Mouse (Mus musculus): ENCODE results near the gene Tmem156.
A peak's percentile ranks its signal among the peaks of the same experiment; 100 is the strongest.

The Tmem156 gene

DNA sequence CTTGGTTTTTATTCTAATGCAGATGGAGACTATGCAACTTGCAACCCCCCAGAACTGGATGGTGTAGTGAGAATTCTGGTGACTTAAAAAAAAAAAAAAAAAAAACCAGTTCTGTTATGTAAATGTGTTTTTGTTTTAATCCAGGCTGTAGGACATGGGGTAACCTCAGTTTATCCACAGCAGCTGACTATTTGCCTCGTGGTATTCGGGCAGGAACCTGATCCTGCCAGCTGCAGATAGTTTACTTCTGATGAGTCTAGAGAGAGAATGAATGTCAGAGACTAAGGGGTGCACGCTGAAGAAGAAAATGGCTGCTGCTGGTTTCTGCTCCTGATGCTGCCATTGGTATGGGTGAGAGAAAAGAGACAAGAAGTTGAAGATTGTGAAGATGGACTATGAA lies 4.2 kb upstream of the Tmem156 start:
- DNase-seq: no peak

DNA sequence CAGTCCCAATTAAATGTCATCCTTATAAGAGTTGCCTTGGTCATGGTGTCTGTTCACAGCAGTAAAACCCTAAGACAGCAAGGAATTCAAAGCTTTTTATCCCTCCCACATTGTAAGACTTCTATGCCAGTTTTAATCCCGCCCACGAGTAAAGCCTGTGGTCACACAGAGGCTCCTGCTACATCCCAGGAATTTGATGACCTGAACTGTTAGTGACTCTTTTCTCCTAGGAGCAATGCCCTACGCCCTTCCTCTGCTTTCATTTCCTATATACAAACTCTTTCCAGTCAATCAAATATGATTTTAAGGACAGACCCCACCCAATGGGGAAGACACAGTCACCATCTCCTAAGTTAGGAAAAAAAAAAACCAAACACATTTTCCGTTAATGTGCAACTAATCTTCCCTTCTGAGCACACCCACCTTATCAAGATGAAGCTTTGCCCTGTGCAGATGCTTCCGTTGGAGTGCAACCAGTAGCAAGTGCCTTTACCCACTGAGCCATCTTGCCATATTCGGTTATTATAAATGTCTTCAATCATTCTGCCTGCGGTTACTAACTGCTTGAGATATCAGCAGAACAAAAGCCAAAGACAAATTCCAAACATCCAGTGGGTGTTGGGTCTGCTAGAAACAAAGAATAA lies 3.1 kb upstream of the Tmem156 start:
- no peak for DNase-seq

GRCm38 (mm10) chr5:65093769-65094168 lies 1.8 kb upstream of the Tmem156 start:
- DNase-seq: no peak

GRCm38 (mm10) chr5:65091184-65091858 lies 611 bp downstream of the Tmem156 start:
- no peak for DNase-seq

GRCm38 (mm10) chr5:65089707-65090106 lies 2.2 kb downstream of the Tmem156 start:
- no peak for DNase-seq

- DNase-seq: peak in 1 of 2 experiments; percentile 24
Measured at GRCm38 (mm10) chr5:65086522-65086921, 5.4 kb downstream of the Tmem156 start.

- DNase-seq: no peak
Measured at GRCm38 (mm10) chr5:65081836-65082235, 10.1 kb downstream of the Tmem156 start.

GRCm38 (mm10) chr5:65079881-65080280 lies 12.1 kb downstream of the Tmem156 start:
- peak in 1 of 2 experiments; percentile 36 for DNase-seq

DNA sequence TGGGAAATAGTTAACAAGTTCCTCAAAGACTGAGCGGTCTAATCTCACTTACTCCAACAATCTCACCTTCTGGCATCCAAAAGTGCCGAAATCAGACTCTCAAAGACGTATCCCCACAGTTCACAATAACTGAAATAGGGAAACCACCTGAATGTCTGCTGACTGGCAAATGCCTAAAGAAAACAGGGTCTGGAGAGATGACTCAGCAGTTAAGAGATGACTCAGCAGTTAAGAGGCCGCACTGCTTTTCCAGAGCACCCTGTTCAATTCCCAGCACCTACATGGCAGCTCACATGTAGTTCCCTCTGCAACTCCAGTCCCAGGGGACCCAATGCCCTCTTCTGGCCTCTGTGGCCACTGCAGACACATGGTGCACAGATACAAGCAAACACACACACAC lies 13.9 kb downstream of the Tmem156 start:
- DNase-seq: no peak

DNA sequence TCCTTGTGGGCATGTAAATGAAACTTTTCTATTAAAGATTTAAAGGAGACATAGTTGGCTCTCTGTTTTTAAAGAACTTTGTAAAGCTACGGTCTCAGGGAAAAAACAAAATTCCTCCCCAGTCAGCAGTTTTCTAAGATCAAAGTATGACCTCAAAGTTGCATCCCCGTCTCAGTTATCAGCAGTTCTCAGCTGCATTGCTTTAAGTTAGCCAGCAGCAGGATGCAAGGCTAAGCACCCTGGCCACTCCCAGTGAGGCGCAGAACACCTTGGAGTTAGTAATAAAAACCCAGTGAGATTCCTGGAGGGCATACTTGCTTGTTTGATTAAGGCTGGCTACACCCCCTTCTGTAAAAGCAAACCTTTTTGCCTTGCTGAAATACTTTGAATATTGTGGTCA lies 15.2 kb downstream of the Tmem156 start:
- no peak for DNase-seq

DNA sequence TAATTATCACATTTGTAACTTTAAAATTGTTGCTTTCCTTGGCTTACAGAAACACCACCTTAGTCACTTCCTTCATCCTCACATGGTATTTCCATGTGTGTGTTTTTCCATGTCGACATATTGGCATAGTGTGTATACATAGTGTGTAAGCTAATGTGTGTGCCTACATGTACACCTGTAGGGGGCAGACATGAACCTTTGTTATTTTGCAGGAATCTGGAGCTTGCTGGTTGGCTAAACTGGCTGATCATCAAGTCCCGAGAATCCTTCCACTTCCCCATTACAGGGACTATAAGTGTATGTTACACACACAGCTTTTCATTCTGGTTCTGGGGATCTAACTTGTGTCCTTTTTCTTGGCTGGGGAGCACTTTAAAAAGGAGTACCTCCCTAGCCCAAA lies 15.8 kb downstream of the Tmem156 start:
- no peak for DNase-seq

DNA sequence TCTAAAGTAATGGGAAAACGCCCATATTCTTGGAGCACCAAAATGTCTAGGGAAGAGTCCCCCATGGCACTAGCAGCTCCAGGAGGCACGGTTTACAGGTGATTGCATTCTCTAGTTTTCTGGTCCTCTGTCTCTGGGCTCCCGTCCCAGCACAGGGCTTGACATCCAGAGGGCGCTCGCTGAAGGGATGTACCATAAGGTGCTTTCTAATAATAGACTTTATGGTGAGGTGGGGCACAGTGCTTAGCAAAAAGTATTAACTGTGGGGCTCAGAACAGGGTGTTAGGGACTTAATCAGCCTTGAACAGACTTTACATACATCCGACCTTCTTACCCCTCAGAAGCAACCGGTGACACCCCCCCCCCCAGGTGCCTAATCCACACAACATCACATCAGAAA lies 17.2 kb downstream of the Tmem156 start:
- peak; percentile 29 to 35 for DNase-seq

DNA sequence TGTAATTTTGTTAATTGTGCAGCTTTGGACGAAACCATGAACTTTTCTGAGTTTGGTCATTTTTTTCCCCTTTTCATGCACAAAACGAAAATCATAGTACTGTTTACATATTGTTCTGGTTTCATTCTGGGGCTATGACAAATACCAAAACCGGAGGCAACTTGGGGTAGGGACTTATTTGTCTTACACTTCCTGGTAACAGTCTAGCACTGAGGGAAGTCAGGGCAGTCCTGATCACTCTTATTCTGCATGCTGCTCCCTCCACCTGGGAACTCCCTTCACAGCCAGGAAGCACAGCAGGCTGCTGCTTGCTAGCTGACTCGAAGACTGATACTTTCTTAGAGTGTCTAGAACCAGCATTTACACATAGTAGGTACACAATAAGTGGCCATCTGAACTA lies 18.7 kb downstream of the Tmem156 start:
- no peak for DNase-seq

DNA sequence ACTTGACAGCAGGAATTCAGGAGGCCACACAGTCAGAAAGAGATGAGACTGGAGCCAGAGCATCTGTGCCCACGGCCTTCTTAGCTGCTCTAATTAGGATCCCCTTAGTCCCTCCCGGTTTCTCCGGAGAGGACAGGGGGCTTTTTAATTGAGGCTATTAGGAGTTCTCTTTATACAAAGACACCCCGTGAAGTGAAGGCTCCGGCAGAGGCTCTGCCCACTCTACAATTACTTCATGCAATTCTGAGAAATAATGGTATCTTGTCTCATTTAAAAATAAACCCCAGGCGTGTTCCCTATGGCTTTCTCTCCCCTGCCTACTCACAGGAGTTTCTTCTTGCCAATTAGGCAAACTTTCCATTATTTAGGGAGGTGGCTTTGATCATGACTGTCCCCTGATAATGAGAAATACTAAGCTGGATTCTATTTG lies 20.2 kb downstream of the Tmem156 start:
- DNase-seq: no peak

DNA sequence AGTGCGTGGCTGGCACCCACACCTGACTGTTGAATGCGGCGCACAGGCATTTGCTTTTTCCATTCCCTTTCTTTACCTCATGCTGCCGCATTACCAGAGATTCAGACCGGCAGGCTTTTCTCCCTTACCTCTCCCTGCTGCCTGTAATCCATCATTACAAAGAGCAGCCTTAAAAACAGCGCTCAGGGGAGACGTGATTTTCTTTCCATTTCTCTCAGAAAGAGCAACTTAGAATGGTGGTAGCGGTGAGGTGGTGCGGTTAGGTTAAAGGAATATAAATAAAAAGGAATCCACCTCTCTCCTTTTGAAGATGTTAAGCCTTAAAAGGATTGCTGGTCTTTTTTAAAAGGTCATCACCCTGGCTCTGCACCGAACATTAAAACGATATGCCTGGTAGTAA lies 22.1 kb downstream of the Tmem156 start:
- DNase-seq: no peak

GRCm38 (mm10) chr5:65068166-65068565 lies 23.8 kb downstream of the Tmem156 start:
- no peak for DNase-seq

GRCm38 (mm10) chr5:65063266-65063665 lies 28.7 kb downstream of the Tmem156 start:
- no peak for DNase-seq

DNA sequence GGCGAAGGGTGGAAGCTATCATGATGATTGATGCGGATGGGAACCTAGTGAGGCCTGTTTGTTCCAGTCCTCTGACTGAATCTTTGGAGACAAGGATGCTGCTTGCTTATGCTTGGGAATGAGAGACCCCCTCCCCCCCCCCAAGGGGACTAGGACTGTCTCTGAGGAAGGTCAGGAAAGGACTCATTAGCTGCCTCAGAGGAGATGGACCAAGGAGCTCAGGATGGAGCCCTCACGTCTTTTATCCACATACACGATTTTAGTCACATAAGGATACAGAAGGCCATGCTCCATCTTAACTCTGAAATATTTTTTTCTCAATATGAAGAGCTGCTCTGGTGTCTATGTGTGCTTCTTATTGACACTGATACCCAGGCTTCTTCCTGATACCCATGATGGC lies 29.7 kb downstream of the Tmem156 start:
- DNase-seq: no peak

- DNase-seq: no peak
Measured at GRCm38 (mm10) chr5:65059806-65060205, 32.1 kb downstream of the Tmem156 start.

GRCm38 (mm10) chr5:65057596-65057995 lies 34.3 kb downstream of the Tmem156 start:
- DNase-seq: no peak

GRCm38 (mm10) chr5:65051513-65051912 lies 40.4 kb downstream of the Tmem156 start:
- no peak for DNase-seq

GRCm38 (mm10) chr5:65049880-65050279 lies 42.1 kb downstream of the Tmem156 start:
- no peak for DNase-seq

- peak in 1 of 2 experiments; percentile 12 for DNase-seq
Measured at GRCm38 (mm10) chr5:65047285-65047855, 44.6 kb downstream of the Tmem156 start.

Data from kidney, postnatal 4 days (tissue).